Mouse (Mus musculus) ES-E14 (cell line): ENCODE measurements around the gene Lrrc14b.

ENCODE experiments used
- ZC3H11A ChIP-seq: IDR thresholded peaks from 2 replicates; pipeline ENCODE4 v1.6.1; 2012; ENCODE audit warnings: low read depth, mild to moderate bottlenecking, inconsistent platforms, low read length, borderline replicate concordance
- ZNF384 ChIP-seq: IDR thresholded peaks from 2 replicates; pipeline ENCODE4 v1.6.1; 2012; ENCODE audit warnings: low read depth, low read length, inconsistent platforms

DNA sequence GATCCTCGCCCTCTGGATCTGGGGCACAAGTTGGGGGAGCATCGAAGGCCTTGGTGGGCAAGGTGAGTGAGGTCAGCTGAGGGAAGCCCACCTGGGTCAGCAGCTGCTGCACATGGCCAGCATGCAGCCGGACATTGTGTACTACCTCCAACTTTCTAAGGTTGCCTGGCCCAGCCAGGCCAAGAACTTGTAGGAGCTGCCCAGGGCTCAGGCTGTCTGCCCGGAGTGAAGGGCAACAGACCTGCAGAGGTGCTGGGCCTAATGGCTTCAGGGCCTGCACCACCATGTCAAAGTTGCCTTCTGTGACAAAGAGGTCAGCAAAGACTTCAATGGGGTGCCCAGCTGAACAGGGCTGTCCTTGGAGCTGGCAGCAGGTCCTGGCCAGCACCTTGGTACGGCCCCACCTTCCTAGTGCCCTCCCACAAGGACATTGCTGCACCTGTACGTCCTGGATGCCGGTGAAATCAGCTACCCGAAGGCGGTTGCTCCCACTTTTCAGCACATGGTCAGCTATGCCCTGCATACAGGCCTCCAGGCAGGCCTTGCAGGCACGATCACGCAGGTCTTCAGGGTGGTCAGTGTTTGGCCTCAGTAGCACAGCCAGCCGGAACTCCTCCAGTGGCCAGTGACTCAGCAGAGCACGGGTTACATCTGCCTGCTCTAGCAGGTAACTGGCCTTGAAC, 488 bp downstream of the Lrrc14b start:
- TF ChIP-seq ZNF384 (no peak), ZC3H11A (no peak)
